8 mouse cellular contexts compared by ENCODE assay signal in genomic region chr1:39935616-39936015, GRCm38 (mm10). TPM values are rescaled to one million over a fixed set of nuclear protein-coding genes. Genes with fewer than 3 reads are reported as not detected.
DNase-seq lines count a peak whose midpoint lies in the region; ATAC-seq and TF ChIP-seq lines count a peak whose summit lies in the region.

No protein-coding gene starts in this region.

- H3K4me3 ChIP-seq in lung, embryonic 14.5 days (ENCODE audit: low read depth, low read length): peak overlapping the region; percentile 35
- peak overlapping the region; percentile 31 for H3K4me3 ChIP-seq in embryonic facial prominence, embryonic 12.5 days
- H3K4me3 ChIP-seq in intestine, embryonic 15.5 days (replicated peaks): peak overlapping the region; percentile 36
- H3K4me3 ChIP-seq in neural tube, embryonic 14.5 days (ENCODE audit: low read depth, low read length): no peak overlapping the region; the same call in 1 of the 2 replicates

- H3K4me1 ChIP-seq in lung, embryonic 14.5 days (ENCODE audit: insufficient read depth): peaks cover 30% of the 10 kb centered on the region
- peaks cover 86% of the 10 kb centered on the region for H3K4me1 ChIP-seq in embryonic facial prominence, embryonic 12.5 days
- peaks cover 71% of the 10 kb centered on the region for H3K4me1 ChIP-seq in intestine, embryonic 15.5 days (replicated peaks)
- H3K4me1 ChIP-seq in neural tube, embryonic 14.5 days (ENCODE audit: control insufficient read depth, insufficient read depth, low read length): peaks cover 80% of the 10 kb centered on the region

- H3K9me3 ChIP-seq in lung, embryonic 14.5 days (ENCODE audit: low read depth, low read length): no peaks in the 10 kb centered on the region
- H3K9me3 ChIP-seq in embryonic facial prominence, embryonic 12.5 days: no peaks in the 10 kb centered on the region
- no peaks in the 10 kb centered on the region for H3K9me3 ChIP-seq in intestine, embryonic 15.5 days
- H3K9me3 ChIP-seq in neural tube, embryonic 14.5 days (ENCODE audit: control insufficient read depth, low read length): no peaks in the 10 kb centered on the region

- TF ChIP-seq CTCF in lung, embryonic 14.5 days (IDR thresholded peaks at IDR 0.05; ENCODE audit: low read depth): no peak

- no peak for DNase-seq in lung, embryonic 14.5 days
- no peak for DNase-seq in lung, adult 18-20 months
- DNase-seq in layer of hippocampus, adult 9-10 months (ENCODE audit: low spot score): no peak
- no peak for DNase-seq in gastrocnemius, adult 18-20 months (ENCODE audit: low spot score)
- no peak for DNase-seq in gastrocnemius, postnatal 10 days

- no peak overlapping the region for H3K27ac ChIP-seq in lung, embryonic 14.5 days (ENCODE audit: low read depth)
- no peak overlapping the region for H3K27ac ChIP-seq in embryonic facial prominence, embryonic 12.5 days
- H3K27ac ChIP-seq in intestine, embryonic 15.5 days: no peak overlapping the region
- H3K27ac ChIP-seq in neural tube, embryonic 14.5 days (ENCODE audit: low read depth, low read length): no peak overlapping the region

- peak overlapping the region; percentile 27; the same call in 1 of the 2 replicates for H3K9ac ChIP-seq in lung, embryonic 14.5 days
- H3K9ac ChIP-seq in embryonic facial prominence, embryonic 12.5 days: peak overlapping the region; percentile 42; the same call in 1 of the 2 replicates
- H3K9ac ChIP-seq in intestine, embryonic 15.5 days: no peak overlapping the region
- H3K9ac ChIP-seq in neural tube, embryonic 14.5 days (replicated peaks; ENCODE audit: low read depth, low read length): 0 out of 2 replicates have a peak overlapping the region, but pooled peaks have one; percentile 28

- peak overlapping the region; percentile 64 for H3K4me2 ChIP-seq in lung, embryonic 14.5 days
- H3K4me2 ChIP-seq in embryonic facial prominence, embryonic 12.5 days (replicated peaks): peak overlapping the region; percentile 63
- peak overlapping the region; percentile 68 for H3K4me2 ChIP-seq in intestine, embryonic 15.5 days (replicated peaks)
- peak overlapping the region; percentile 39 for H3K4me2 ChIP-seq in neural tube, embryonic 14.5 days (ENCODE audit: low read depth, low read length)

- no peak for ATAC-seq in lung, embryonic 14.5 days (ENCODE audit: insufficient read depth)
- ATAC-seq in embryonic facial prominence, embryonic 12.5 days (ENCODE audit: insufficient number of reproducible peaks, insufficient read depth, low FRiP score, low TSS enrichment): no peak
- no peak for ATAC-seq in intestine, embryonic 15.5 days
- ATAC-seq in neural tube, embryonic 14.5 days (ENCODE audit: low read depth): no peak

- peaks cover 12% of the 10 kb centered on the region; the same call in 1 of the 2 replicates for H3K36me3 ChIP-seq in lung, embryonic 14.5 days (ENCODE audit: insufficient read depth)
- H3K36me3 ChIP-seq in embryonic facial prominence, embryonic 12.5 days: 0 out of 2 replicates have a peak, but pooled peaks cover 9% of the 10 kb centered on the region
- H3K36me3 ChIP-seq in intestine, embryonic 15.5 days: no peaks in the 10 kb centered on the region
- no peaks in the 10 kb centered on the region for H3K36me3 ChIP-seq in neural tube, embryonic 14.5 days (ENCODE audit: control insufficient read depth, insufficient read depth, low read length)

- 2% methylated on average over 10 of the region's 10 CpGs for WGBS in lung, embryonic 14.5 days
- 1% methylated on average over 9 of the region's 10 CpGs for WGBS in embryonic facial prominence, embryonic 12.5 days
- 2% methylated on average over 10 of the region's 10 CpGs for WGBS in intestine, embryonic 15.5 days
- WGBS in neural tube, embryonic 14.5 days: under 1% methylated on average over 10 of the region's 10 CpGs

- H3K27me3 ChIP-seq in lung, embryonic 14.5 days (ENCODE audit: insufficient read depth, low read length): no peaks in the 10 kb centered on the region
- H3K27me3 ChIP-seq in embryonic facial prominence, embryonic 12.5 days: no peaks in the 10 kb centered on the region
- H3K27me3 ChIP-seq in intestine, embryonic 15.5 days (replicated peaks): no peaks in the 10 kb centered on the region
- H3K27me3 ChIP-seq in neural tube, embryonic 14.5 days (ENCODE audit: control insufficient read depth, insufficient read depth, low read length): no peaks in the 10 kb centered on the region

RNA-seq across cellular contexts. Expression of gene Map4k4, which starts 34.9 kb away (rescaled TPM):
- 44.7 and 49.3 TPM in 2 replicates for polyA plus RNA-seq in lung, embryonic 14.5 days (2014; fragmentation: Nextera tagmentation; extraction: Ambion mirVana)
- polyA plus RNA-seq in embryonic facial prominence, embryonic 12.5 days (2016; fragmentation: Nextera tagmentation; extraction: Ambion mirVana): 58.8 and 67.3 TPM in 2 replicates
- polyA plus RNA-seq in intestine, embryonic 15.5 days (2015; fragmentation: Nextera tagmentation; extraction: Ambion mirVana): 20.0 and 25.5 TPM in 2 replicates
- 47.9 and 56.6 TPM in 2 replicates for polyA plus RNA-seq in neural tube, embryonic 14.5 days (2014; fragmentation: Nextera tagmentation; extraction: Ambion mirVana)
- 10 to 100 TPM; 15.2 to 20.9 TPM for total RNA-seq in gastrocnemius, adult 18-20 months (2021)
- 100 to 1,000 TPM in 1 of 2 experiments, 10 to 100 TPM in 1; 87.8 to 121 TPM for total RNA-seq in gastrocnemius, postnatal 10 days (2021)
